Mouse (Mus musculus) cerebellum, postnatal 36 days (tissue): ENCODE measurements around the gene Primpol.
A peak's percentile ranks its signal among the peaks of the same experiment; 100 is the strongest.

Experiments
- DNase-seq, 2 experiments: peaks; one replicate each; pipeline ENCODE4 v3.0.0; 2021 to 2022; ENCODE audit warnings: mixed read lengths in 2 of 2

The Primpol gene

DNA sequence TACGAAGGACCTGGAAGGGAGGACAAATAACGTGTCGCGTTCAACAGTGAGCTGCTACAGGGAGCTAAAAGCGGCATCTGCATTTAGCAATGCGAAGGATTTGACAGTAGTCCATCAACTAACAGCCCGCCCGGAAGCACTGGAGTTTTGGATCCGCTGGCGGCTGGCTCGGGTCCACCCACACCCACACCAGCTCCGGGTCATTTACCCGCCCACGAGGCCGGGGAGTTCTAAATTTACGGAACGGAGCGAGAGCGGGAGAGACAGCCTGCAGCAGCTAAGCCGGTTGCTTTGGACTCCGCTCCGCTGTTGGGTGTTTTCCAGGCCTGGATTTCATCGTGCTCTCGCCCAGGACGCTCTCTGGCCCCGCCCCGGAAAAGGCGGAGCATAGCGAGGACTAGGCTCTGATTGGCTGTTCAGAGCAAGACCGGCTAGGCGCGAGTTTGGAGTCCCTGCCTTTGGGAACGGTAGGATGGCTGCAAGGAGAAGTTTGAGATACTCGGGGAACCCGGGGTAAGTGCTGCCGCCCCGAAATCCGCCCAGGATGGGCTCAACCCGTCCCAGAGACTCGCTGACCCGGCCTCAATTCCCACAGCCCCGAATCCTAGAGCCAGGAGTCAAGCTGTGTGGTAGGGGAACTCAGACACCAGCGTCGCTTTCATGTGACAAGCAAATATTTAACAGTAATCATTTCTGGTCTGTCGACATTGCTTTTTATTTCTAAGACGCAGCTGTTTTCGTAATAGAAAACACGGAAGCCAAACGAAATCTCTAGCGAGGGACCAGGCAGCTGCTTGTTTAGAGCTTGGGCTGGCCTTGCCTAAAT lies 65.2 kb downstream of the Primpol start, which contains the start of gene Cenpu:
Gene Cenpu, plus strand, starts transcription at position 414 of the 826 bp plus-strand sequence.
- peak; percentile 99 to 100 for DNase-seq

DNA sequence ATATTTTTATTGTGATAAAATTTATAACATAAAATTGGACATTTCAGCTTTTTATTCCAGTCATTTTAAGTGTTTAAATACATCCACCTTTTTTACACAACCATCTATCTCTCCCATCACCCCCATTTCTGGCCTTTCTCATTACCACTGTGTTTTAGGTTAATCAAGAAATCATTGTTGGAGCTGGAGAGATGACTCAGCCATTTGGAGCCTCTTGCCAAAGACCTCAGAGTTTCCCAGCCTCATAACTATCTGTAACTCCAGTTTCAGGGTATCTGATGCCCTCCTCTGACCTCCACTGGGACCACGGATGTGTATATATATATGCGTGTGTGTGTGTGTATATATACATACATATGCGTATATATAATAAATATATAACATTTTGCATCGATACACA lies 66.0 kb downstream of the Primpol start:
- peak in 1 of 2 experiments; percentile 20 for DNase-seq

DNA sequence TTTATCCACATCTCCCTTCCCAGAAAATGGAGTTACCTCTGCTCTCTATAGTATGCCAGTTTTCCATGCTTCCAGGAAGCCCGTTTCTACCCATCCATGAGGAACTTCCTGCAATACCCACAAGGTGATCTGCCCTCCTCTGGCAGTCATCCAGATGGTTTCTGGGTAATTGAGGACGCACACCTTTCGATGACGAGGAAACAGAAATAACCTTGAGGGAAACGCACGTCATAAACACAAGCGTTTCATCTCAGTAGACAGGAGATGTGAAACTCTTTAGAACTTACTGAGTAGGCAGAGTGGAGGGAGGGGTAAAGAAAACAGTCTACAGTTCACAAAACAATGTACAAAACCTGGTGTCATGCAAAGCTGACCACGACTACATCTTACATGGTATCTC lies 67.0 kb downstream of the Primpol start:
- no peak for DNase-seq

DNA sequence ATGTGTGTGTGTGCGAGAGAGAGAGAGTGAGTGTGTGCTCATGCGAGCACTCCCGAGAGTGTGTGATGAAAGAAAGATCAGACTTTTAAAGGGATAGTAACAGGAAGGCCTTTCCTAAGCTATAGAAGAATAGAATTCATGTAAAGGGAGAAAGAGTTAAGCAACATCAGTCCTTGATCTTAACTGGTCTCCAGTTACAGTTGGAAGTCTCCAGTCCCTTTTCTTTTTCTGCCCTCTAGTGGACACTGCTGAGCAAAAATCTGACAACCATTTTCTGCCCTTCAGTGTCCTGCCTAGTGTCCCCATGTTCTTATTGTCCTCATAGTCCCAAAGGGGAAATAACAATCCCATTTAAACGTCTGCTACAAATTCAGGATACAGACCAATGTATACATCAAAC lies 69.8 kb downstream of the Primpol start:
- peak in 1 of 2 experiments; percentile 42 for DNase-seq

DNA sequence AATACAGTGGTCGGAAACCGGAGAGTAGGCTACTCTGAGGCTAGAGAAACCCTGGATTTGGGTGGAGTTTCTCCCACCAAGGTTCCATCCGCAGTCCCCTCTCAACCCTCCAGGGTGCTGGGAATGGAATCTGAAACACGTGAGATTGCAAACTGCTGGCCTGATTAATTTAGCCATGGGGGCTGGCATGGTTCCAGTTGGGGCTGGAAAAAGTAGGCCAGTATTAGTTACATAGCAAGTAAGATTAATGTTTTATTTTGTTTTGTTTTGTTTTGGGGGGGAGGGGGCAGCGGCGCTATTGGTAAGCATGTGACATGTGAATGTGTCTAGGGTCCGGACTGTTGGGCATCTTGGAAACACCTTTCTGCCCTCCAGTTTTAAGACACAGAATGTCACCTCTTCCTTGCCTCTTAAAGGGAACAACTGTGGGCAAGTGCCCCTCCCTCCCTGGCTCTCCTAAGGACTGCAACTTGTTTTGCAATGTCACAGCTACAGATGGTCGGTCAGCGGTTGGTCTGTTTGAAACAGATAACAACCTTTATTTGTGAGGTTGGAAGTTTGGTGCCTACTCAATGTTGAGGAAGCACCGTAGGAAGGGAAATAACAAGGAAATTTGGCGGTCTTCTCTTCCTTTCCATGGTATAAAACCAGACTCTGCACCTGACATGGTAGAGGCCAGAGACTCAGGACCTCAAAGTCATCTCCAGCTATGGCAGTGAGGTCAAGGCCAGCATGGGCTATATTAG lies 70.4 kb downstream of the Primpol start:
- DNase-seq, result peak in 1 of 2 experiments; percentile 18

DNA sequence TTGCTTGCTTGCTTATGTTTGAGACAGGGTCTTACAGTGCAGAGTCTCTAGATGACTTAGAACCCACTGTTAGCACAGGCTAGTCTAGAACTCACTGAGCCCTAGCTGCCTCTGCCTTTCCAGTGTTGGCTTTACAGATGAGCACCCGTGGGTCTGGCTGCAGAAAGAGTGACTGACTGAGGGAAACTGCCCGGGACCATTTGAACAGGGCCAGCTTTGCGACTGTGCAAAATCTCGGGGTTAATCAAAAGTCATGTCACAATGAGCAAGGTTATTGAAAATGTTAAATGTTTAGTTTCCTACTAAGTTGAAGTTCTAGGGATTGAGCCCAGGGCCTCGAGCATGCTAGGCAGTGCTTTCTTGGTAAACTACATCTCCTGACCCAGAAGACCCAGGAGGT lies 71.2 kb downstream of the Primpol start:
- no peak for DNase-seq

DNA sequence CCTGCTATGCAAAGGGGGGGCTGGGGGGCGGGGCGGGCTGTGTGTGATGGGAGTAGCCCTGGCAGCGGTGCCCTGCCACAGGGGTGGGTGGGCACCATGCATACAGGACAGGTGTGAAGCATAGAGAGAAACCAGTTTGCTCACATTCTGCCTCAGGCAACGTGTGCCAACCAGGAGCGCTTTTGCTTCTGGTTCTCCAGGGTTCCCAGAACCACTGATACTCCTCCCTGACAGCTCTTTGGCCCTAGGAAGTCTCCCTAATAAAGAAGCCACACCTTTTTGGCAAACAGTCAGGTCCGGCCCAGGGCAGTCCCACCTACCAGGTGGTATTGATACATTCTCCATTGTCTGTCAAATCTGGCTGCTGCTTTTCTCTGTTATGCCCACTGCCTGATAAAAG lies 73.3 kb downstream of the Primpol start:
- no peak for DNase-seq

DNA sequence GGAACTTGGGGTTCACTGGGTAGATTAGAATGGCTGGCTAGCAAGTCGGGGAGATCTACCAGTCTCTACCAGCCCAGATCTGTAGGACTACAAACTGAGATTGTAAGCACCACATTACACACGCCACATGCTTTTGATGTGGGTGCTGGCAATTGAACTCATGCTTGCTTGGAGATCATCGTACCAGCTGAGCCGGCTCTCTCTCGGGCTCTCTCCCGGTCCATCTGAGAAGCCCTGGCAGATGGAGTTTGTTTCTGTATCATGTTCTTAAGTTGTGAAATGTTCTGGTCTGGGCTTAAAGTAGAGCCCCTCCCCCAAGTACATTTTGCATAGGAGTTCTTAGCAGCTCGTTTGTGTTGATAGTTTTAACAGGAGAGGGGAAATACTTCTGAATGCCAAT lies 73.8 kb downstream of the Primpol start:
- DNase-seq, result no peak

DNA sequence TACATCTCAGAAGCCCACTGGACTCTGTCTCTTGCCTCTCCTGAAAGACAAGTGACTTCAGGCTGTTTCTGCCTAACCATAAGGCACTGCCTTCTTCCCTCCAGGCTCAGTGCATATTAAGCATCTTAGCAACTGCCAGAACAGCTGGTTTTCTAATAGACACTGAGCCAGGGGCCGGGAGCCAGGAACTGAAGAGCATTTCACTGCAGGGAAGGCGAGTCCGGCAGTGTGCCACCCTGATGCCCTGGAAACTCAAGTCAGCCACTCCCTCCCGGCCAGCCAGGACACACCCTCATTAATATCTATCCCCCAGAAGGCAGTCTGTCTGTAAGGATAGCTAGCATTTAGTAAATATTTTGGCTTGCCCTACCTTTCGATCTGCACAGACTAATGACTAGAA lies 77.3 kb downstream of the Primpol start:
- DNase-seq, result no peak

DNA sequence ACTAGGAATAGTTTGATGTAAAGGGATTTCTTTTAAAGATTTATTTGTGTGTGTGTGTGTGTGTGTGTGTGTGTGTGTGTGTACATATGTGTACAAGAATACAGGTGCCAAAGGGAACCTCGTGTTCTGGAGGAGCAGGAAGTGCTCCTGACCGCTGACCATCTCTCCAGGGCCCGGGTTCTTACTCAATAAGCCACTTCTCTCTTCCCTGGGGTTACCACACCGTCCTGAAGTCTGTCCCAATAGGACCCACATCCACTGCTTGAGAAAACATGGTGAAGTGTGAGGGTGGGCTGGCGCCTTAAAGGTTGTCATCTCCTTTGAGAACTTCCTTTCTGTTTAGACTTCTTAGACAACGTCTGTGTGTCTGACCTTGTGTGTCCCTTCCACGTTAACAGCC lies 83.1 kb downstream of the Primpol start:
- no peak for DNase-seq

DNA sequence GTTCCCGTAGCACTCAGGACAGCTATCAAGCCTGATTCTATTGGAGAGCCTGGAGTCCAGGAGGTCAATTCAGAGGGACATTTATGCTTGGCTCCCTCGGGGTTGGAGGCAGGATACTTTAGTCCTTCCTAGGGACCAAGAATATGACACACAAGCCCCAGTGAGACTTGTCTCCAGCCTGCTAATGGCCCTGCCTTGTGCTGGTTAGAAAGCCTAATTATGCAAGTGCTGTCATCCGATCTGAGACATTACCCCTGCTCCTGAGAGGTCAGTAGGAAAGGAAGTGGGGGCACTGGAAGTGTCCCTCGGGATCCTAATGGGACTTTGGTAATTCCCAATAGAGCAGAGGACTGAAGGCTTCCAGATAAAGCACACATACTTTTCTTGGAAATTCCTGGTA lies 86.5 kb downstream of the Primpol start:
- no peak for DNase-seq

DNA sequence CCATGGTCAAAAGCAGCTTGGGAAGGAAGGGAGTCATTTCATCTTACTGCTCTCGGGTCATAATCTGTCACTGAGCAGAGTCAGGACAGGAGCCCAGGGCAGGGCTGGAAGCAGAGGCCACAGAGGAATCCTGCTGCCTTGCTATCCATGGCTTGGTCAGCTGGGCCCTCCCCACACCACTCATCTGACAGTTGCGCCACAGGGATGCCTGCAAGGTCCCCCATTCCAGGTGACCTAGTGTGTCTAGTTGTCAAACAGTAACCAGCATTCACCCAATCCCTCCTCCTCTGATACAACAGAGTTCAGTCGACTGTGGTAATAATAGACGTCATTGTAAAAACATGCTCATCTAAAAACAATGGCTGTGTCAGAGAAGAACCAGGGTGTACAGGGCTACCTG lies 87.5 kb downstream of the Primpol start:
- DNase-seq, result no peak

DNA sequence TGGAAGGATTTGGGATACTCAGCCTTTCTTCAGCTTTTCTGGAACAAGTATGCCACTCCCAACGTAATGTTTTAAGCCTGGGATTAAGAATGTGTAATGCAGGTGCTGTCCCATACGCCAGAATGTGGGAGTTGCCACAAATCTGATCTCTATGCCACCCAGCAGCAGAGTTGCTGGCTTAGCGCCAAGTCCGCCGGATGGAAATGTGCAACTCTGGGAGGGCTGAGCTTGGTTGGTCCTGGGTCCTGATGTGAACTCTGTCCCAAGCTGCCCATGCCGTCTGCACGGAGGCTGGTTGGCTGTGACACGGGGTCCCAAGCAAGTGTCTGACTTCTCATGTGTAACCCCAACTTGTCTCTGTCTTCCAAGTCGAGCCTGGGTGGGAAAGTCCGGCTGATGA lies 90.2 kb downstream of the Primpol start:
- peak in 1 of 2 experiments; percentile 27 for DNase-seq

DNA sequence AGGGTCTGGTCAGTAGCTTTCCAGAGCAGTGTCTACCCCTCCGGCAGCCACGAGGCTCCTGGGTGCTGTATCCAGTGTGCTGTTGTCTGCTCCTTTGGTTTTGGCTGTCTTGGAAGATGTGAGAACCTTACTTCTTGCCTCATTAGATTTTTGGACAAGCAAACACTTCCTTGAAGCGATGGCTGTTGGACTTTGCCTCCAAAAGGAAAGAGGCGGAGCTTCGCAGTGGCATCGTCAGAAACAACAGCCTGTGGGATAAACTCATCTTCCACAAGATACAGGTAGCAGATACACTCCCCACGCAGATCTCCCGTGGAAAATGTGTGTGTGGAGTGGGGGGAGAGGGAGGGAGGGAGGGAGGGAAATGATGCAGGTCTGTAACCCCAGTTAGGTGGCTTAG lies 90.9 kb downstream of the Primpol start:
- no peak for DNase-seq
